ENCODE assay signal across 36 mouse cellular contexts in the genomic region with DNA sequence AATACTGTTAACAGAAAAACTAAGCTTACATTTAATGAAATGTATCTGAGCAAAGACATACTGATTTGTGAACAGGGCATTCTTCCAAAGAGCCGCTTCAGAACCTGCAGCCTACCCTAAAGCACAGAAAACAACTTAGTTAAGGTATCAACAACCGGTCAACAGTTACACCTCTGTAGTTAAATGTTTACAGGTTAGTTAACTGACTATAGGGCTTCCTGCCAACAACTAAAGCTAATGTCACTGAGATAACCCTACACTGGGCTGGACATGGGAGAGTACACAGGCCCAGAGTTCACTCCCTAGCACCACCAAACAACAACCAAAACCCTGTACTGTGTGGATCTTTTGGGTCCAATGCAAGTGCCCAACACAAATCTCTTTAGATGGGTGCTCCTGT. TPM values are rescaled to one million over a fixed set of nuclear protein-coding genes. Genes with fewer than 3 reads are reported as not detected.
"Had no signal": no experiment of that assay in that cellular context is flagged by ENCODE, and none has a peak within 500 bp of the region (broad histone marks: within the 10 kb centered on the region; RNA-seq: fewer than 3 reads in every experiment).

No protein-coding gene starts in this region.

- DNase-seq: heart, adult 2 months; heart, postnatal 10 days; heart, postnatal 14 days; heart, postnatal 36 days; heart, postnatal 4 days; kidney, adult 11 months; kidney, adult 18-20 months; kidney, postnatal 14 days; kidney, postnatal 25 days; kidney, postnatal 4 days; layer of hippocampus, adult 9-11 months; layer of hippocampus, postnatal 36 days had no signal

- H3K9ac ChIP-seq: heart, embryonic 12.5 days; heart, embryonic 13.5 days; heart, embryonic 15.5 days; hindbrain, embryonic 12.5 days; hindbrain, embryonic 13.5 days; hindbrain, embryonic 14.5 days; hindbrain, embryonic 15.5 days; intestine, embryonic 15.5 days; kidney, embryonic 15.5 days had no signal

- H3K4me2 ChIP-seq: heart, embryonic 11.5 days; heart, embryonic 12.5 days; heart, embryonic 13.5 days; heart, embryonic 15.5 days; hindbrain, embryonic 12.5 days; hindbrain, embryonic 13.5 days; hindbrain, embryonic 14.5 days; hindbrain, embryonic 15.5 days; intestine, embryonic 15.5 days; kidney, embryonic 15.5 days had no signal

- ATAC-seq: hindbrain, embryonic 16.5 days; hindbrain, postnatal 0 days; inflammation-experienced regulatory T-cells, adult 6 months; intestine, embryonic 15.5 days; intestine, embryonic 16.5 days; intestine, postnatal 0 days had no signal

- H3K4me3 ChIP-seq: heart, adult 2 months; heart, embryonic 10.5 days; heart, embryonic 12.5 days; heart, embryonic 13.5 days; heart, embryonic 15.5 days; hindbrain, embryonic 10.5 days; hindbrain, embryonic 12.5 days; hindbrain, embryonic 13.5 days; hindbrain, embryonic 15.5 days; intestine, embryonic 15.5 days; kidney, embryonic 15.5 days; layer of hippocampus, adult 2 months; left cerebral cortex, adult 2 months had no signal

- H3K36me3 ChIP-seq: intestine, embryonic 15.5 days had no signal

- H3K27me3 ChIP-seq: heart, embryonic 12.5 days; heart, embryonic 13.5 days; heart, embryonic 15.5 days; hindbrain, embryonic 12.5 days; hindbrain, embryonic 13.5 days; hindbrain, embryonic 15.5 days; intestine, embryonic 15.5 days; kidney, embryonic 15.5 days had no signal

- H3K27ac ChIP-seq: heart, adult 2 months; heart, embryonic 10.5 days; heart, embryonic 13.5 days; heart, embryonic 15.5 days; hindbrain, embryonic 10.5 days; hindbrain, embryonic 12.5 days; hindbrain, embryonic 13.5 days; hindbrain, embryonic 14.5 days; hindbrain, embryonic 15.5 days; hindbrain, postnatal 0 days; intestine, embryonic 15.5 days; kidney, embryonic 15.5 days; kidney, postnatal 0 days; left cerebral cortex, adult 2 months had no signal

- H3K9me3 ChIP-seq: heart, embryonic 10.5 days; heart, embryonic 12.5 days; heart, embryonic 13.5 days; heart, embryonic 15.5 days; hindbrain, embryonic 10.5 days; hindbrain, embryonic 12.5 days; hindbrain, embryonic 13.5 days; hindbrain, embryonic 15.5 days; intestine, embryonic 15.5 days; kidney, embryonic 15.5 days had no signal

RNA-seq across cellular contexts. Expression of a gene that starts 16.8 kb away (rescaled TPM):
- total RNA-seq: heart, adult 2 months; heart, postnatal 25 days; layer of hippocampus, adult 18-20 months; layer of hippocampus, adult 2 months; layer of hippocampus, postnatal 14 days; layer of hippocampus, postnatal 36 days had no signal
- polyA plus RNA-seq: heart, embryonic 10.5 days; hindbrain, embryonic 10.5 days; large intestine, adult 2 months had no signal
